Mouse (Mus musculus) embryo, embryonic 10 days (tissue): ENCODE measurements around the gene Rnf183.
"Not testable (repeated sequence)": the region's sequence is repeated elsewhere in the genome, so short reads cannot be mapped to it uniquely, and the experiment has no call there.

Experiments used
- DNase-seq: peaks from one replicate; pipeline ENCODE4 v3.0.0-alpha.2; 2015; ENCODE audit warnings: low spot score

Rnf183 gene

GRCm38 (mm10) chr4:62435081-62435480 is at the start of gene Rnf183:
TSS of gene Rnf183 (minus strand) at chr4:62435252.
- DNase-seq, result no peak

- DNase-seq, result no peak
Measured at GRCm38 (mm10) chr4:62480709-62481605, 45.9 kb upstream of the Rnf183 start.

GRCm38 (mm10) chr4:62479937-62480708 is 45.1 kb upstream of the Rnf183 start, which contains the start of gene Bspry:
TSS of gene Bspry (plus strand) at chr4:62480053.
- DNase-seq, result peak; percentile 47

- DNase-seq, result not testable (repeated sequence)
Measured at GRCm38 (mm10) chr4:62479593-62479936, 44.5 kb upstream of the Rnf183 start.

GRCm38 (mm10) chr4:62477542-62478244 is 42.6 kb upstream of the Rnf183 start:
- no peak for DNase-seq

GRCm38 (mm10) chr4:62475793-62476192 is 40.7 kb upstream of the Rnf183 start:
- DNase-seq, result no peak

GRCm38 (mm10) chr4:62475131-62475530 is 40.1 kb upstream of the Rnf183 start:
- DNase-seq, result no peak

- no peak for DNase-seq
Measured at GRCm38 (mm10) chr4:62472071-62472470, 37.0 kb upstream of the Rnf183 start.

- DNase-seq, result peak; percentile 86
Measured at GRCm38 (mm10) chr4:62470598-62471051, 35.6 kb upstream of the Rnf183 start, which contains the start of gene Wdr31. TSS of gene Wdr31 (minus strand) at chr4:62470896.

- no peak for DNase-seq
Measured at GRCm38 (mm10) chr4:62468158-62468557, 33.1 kb upstream of the Rnf183 start.

GRCm38 (mm10) chr4:62463124-62463523 is 28.1 kb upstream of the Rnf183 start:
- no peak for DNase-seq

GRCm38 (mm10) chr4:62460348-62460747 is 25.3 kb upstream of the Rnf183 start:
- no peak for DNase-seq

- DNase-seq, result no peak
Measured at GRCm38 (mm10) chr4:62459081-62459480, 24.0 kb upstream of the Rnf183 start.

GRCm38 (mm10) chr4:62454995-62455394 is 19.9 kb upstream of the Rnf183 start:
- peak; percentile 51 for DNase-seq

- no peak for DNase-seq
Measured at GRCm38 (mm10) chr4:62440986-62441385, 5.9 kb upstream of the Rnf183 start.

GRCm38 (mm10) chr4:62440544-62440943 is 5.5 kb upstream of the Rnf183 start:
- no peak for DNase-seq

GRCm38 (mm10) chr4:62439793-62440192 is 4.7 kb upstream of the Rnf183 start:
- no peak for DNase-seq

- no peak for DNase-seq
Measured at GRCm38 (mm10) chr4:62437871-62438270, 2.8 kb upstream of the Rnf183 start.

GRCm38 (mm10) chr4:62437256-62437778 is 2.3 kb upstream of the Rnf183 start:
- DNase-seq, result no peak

GRCm38 (mm10) chr4:62433939-62434870 is 847 bp downstream of the Rnf183 start:
- no peak for DNase-seq

GRCm38 (mm10) chr4:62431522-62431921 is 3.5 kb downstream of the Rnf183 start:
- no peak for DNase-seq
